Mouse (Mus musculus) ZHBTc4 (cell line): ENCODE data around the gene Cdan1.

Experiments
- DNase-seq: peaks from one replicate; pipeline ENCODE4 v3.0.0-alpha.2; 2011; ENCODE audit warnings: low read depth, low spot score

Cdan1 gene

GRCm38 (mm10) chr2:120849449-120850423 is at the start of gene Cdan1:
Gene Cdan1, minus strand, starts transcription at chr2:120850128.
- peak; percentile 78 for DNase-seq

- no peak for DNase-seq
These were observed 46.4 kb upstream of the Cdan1 start for GRCm38 (mm10) chr2:120896361-120896760.

- DNase-seq, result no peak
These were observed 37.7 kb upstream of the Cdan1 start for GRCm38 (mm10) chr2:120887601-120888000.

GRCm38 (mm10) chr2:120873192-120873591 is 23.3 kb upstream of the Cdan1 start:
- no peak for DNase-seq

GRCm38 (mm10) chr2:120871447-120872336 is 21.8 kb upstream of the Cdan1 start:
- no peak for DNase-seq

GRCm38 (mm10) chr2:120867336-120867735 is 17.4 kb upstream of the Cdan1 start:
- no peak for DNase-seq

GRCm38 (mm10) chr2:120866561-120866960 is 16.6 kb upstream of the Cdan1 start:
- DNase-seq, result peak; percentile 42

GRCm38 (mm10) chr2:120863389-120863788 is 13.5 kb upstream of the Cdan1 start:
- DNase-seq, result no peak

- no peak for DNase-seq
These were observed 10.8 kb upstream of the Cdan1 start for GRCm38 (mm10) chr2:120860699-120861098.

- no peak for DNase-seq
These were observed 8.2 kb upstream of the Cdan1 start for GRCm38 (mm10) chr2:120858131-120858530.

- DNase-seq, result no peak
These were observed 3.2 kb upstream of the Cdan1 start for GRCm38 (mm10) chr2:120853151-120853550.

- no peak for DNase-seq
These were observed 2.7 kb upstream of the Cdan1 start for GRCm38 (mm10) chr2:120852626-120853025.

GRCm38 (mm10) chr2:120850424-120851082 is 625 bp upstream of the Cdan1 start, which contains the start of gene Ttbk2:
Gene Ttbk2, minus strand, starts transcription at chr2:120850604.
- DNase-seq, result peak; percentile 99

- DNase-seq, result no peak
These were observed 4.6 kb downstream of the Cdan1 start for GRCm38 (mm10) chr2:120845280-120845679.

- DNase-seq, result no peak
These were observed 5.9 kb downstream of the Cdan1 start for GRCm38 (mm10) chr2:120843990-120844389.

GRCm38 (mm10) chr2:120841211-120841610 is 8.7 kb downstream of the Cdan1 start:
- DNase-seq, result no peak

- DNase-seq, result no peak
These were observed 14.8 kb downstream of the Cdan1 start for GRCm38 (mm10) chr2:120835167-120835566.

GRCm38 (mm10) chr2:120826936-120827638 is 22.8 kb downstream of the Cdan1 start:
- no peak for DNase-seq

GRCm38 (mm10) chr2:120770265-120770935 is 79.5 kb downstream of the Cdan1 start:
- no peak for DNase-seq

GRCm38 (mm10) chr2:120761922-120762321 is 88.0 kb downstream of the Cdan1 start:
- peak; percentile 67 for DNase-seq
